Mouse (Mus musculus) layer of hippocampus, postnatal 36 days (tissue): ENCODE results near the gene Vmn1r204. TPM values are rescaled to one million over a fixed set of nuclear protein-coding genes. Genes with fewer than 3 reads are reported as not detected.
"Not testable (repeated sequence)": the region's sequence is repeated elsewhere in the genome, so short reads cannot be mapped to it uniquely, and the experiment has no call there.

Experiments
- DNase-seq, 2 experiments: peaks; one replicate each; pipeline ENCODE4 v3.0.0; 2022
- total RNA-seq, 2 experiments: library from RNA; stranded (reverse); gene quantifications; 2 replicates each; pipeline ENCODE4 v1.2.3; 2021

Vmn1r204 gene
- total RNA-seq, result not detected

- not testable (repeated sequence) for DNase-seq
These were observed at the start of gene Vmn1r204 for GRCm38 (mm10) chr13:22552898-22553297. Vmn1r204 (plus strand) TSS chr13:22553198.

- no peak for DNase-seq
These were observed 47.7 kb upstream of the Vmn1r204 start, which contains the start of gene Vmn1r202 for GRCm38 (mm10) chr13:22505281-22505680. Vmn1r202 (minus strand) TSS chr13:22505381.

- DNase-seq, result no peak
These were observed 35.2 kb upstream of the Vmn1r204 start, which contains the start of gene Vmn1r203 for GRCm38 (mm10) chr13:22517814-22518213. Vmn1r203 (plus strand) TSS chr13:22518114.

GRCm38 (mm10) chr13:22574911-22575310 lies 21.9 kb downstream of the Vmn1r204 start:
- not testable (repeated sequence) for DNase-seq

- peak in 1 of 2 experiments; percentile 11 for DNase-seq
These were observed 30.3 kb downstream of the Vmn1r204 start for GRCm38 (mm10) chr13:22583336-22583735.

GRCm38 (mm10) chr13:22592900-22593299 lies 39.9 kb downstream of the Vmn1r204 start, which contains the start of gene Vmn1r205:
Vmn1r205 (minus strand) TSS chr13:22593000.
- DNase-seq, result no peak

Other genes with a start within 250 kb of the Vmn1r204 start
- gene Vmn1r197, start 228.6 kb upstream of the Vmn1r204 start, total RNA-seq, result not detected
- gene Vmn1r198, start 202.8 kb upstream of the Vmn1r204 start, total RNA-seq, result not detected
- not detected for gene Vmn1r199, start 173.4 kb upstream of the Vmn1r204 start, total RNA-seq
- not detected for gene Vmn1r200, start 162.8 kb upstream of the Vmn1r204 start, total RNA-seq
- not detected for gene Vmn1r201, start 81.3 kb upstream of the Vmn1r204 start, total RNA-seq
- not detected for gene Vmn1r202, start 47.8 kb upstream of the Vmn1r204 start, total RNA-seq
- not detected for gene Vmn1r203, start 35.1 kb upstream of the Vmn1r204 start, total RNA-seq
- gene Vmn1r205, start 39.8 kb downstream of the Vmn1r204 start, total RNA-seq, result not detected
- gene Vmn1r206, start 71.1 kb downstream of the Vmn1r204 start, total RNA-seq, result not detected
- gene Vmn1r207-ps, start 176.4 kb downstream of the Vmn1r204 start, total RNA-seq, result under 1 TPM; 0.15 to 0.20 TPM
- gene Vmn1r208, start 224.2 kb downstream of the Vmn1r204 start, total RNA-seq, result not detected